Mouse (Mus musculus): ENCODE results near the gene Pax2. TPM values are rescaled to one million over a fixed set of nuclear protein-coding genes. Genes with fewer than 3 reads are reported as not detected.

The Pax2 gene
- total RNA-seq, 2 experiments from 2014 or later: not detected

- DNase-seq: no peak
Observed at GRCm38 (mm10) chr19:44788488-44788887, 32.6 kb downstream of the Pax2 start.

GRCm38 (mm10) chr19:44791981-44792380, 36.1 kb downstream of the Pax2 start:
- no peak for DNase-seq

DNA sequence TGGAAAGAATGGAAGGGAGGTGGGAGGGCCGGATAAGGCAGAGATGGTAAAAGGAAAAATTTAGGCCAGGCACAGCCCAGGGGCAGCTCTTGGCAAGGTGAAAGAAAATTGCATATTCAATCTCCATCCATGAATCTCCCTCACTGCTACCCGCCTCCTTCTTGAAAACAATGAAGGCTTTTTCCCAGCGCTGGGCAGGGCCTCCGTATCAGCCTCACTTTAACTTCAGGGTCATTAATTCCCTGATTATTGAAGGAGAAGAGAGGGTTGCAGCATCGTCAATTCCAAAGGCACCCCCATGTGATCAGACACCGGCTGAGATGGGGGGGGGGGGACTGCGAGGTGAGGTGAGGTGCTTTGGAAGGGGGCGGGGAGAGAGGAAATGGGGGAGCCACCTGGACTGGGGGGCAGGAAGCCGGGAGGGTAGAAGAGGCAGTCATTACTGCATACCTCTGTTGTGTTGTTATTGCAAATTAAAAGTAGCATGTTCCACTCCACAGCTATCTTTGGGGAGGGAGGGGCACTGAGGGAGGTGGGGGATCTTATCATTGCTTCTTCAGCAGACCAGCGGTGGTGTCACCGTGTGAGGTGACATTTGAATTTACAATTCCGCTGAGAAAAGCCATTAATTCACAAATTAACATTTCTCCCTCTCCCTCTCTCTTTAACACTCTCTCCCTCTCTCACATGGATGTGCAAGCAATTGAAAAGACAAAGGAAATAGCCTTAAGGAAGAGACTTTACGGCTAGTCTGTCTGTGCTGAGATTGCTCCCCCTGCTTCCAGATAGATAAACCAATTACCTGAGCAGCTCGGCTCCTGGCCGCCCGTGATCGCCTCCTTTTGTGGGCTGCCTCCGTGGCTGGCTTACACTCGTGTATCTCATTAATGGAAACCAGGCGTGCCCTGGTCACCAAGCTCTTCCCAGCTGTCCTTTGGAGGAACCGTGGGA, 41.5 kb downstream of the Pax2 start:
- DNase-seq: no peak

GRCm38 (mm10) chr19:44798731-44799130, 42.9 kb downstream of the Pax2 start:
- DNase-seq: no peak

GRCm38 (mm10) chr19:44799156-44799555, 43.3 kb downstream of the Pax2 start:
- DNase-seq: no peak

- no peak for DNase-seq
Observed at GRCm38 (mm10) chr19:44800327-44800726, 44.5 kb downstream of the Pax2 start.

DNA sequence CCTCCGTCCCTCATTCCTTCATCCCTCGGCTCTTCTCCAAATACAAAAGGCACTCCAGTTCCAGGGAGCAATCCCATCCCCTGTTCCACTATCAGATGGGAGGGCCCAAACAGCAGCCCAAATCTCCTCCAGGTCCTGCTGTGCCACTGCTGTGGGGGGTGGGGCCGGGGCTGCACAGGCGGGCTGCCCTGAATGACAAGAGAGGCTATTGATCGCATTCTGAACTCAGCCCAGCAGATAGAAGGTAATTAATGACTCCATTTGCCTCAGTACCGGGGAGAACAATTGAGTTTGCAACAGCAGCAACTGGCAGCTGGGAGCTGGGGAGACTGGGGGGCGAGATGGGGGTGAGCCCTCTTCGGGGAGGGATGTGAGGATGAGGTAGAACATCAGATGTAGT, 52.9 kb downstream of the Pax2 start:
- no peak for DNase-seq

GRCm38 (mm10) chr19:44812666-44813429, 57.0 kb downstream of the Pax2 start:
- no peak for DNase-seq

DNA sequence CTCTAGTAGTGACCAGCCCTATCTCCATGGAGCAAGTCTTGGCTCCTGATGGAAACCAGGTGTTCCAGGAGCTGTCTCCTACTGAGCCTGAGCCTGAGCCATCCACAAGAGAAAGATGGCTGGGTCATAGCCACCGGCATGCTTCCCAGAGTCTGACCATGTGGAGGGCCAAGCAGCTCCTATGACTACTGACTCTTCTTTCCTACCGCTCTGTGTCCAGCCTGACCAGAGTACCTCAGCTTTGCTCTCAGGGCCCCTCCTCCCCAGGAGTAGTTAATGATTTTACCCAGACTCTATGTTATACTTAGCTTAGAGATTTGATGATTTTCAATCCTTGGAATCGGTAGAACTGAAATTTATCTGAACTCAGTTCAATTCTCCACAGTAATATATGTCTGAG, 59.3 kb downstream of the Pax2 start:
- no peak for DNase-seq

DNA sequence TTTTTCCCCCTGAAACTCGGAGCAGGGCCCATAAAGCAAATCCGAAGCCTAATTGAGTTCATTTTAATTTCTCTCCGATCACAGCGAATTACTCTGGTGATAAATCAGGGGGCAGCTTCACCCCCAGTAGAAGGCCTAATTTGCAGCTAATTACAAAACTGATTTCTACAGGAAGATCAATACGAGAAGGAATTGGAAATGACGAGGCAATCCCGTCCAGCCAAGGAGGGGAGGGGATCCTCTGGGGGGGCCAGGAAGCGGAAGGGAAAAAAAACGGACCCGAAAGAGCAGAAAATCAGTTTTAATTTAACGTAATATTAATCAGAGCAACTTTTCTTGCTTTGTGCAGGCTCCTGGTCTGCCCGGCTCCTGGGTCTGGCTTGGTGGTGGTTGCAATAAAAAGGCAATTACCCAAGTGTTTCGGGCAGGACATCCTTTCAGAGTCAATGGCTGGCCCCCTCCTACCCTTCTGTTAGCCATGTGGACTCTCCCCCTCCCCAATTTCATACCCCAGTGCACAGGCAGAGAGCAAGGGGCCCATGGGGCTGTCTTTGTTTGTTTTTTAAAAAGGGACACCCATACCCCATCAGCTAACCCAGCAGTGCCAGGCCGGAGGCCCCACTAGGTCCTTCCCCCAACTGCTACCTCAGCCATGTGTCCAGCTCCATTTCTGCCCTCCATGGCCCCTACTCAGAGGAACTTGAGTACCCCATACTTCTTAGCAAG, 61.7 kb downstream of the Pax2 start:
- no peak for DNase-seq

DNA sequence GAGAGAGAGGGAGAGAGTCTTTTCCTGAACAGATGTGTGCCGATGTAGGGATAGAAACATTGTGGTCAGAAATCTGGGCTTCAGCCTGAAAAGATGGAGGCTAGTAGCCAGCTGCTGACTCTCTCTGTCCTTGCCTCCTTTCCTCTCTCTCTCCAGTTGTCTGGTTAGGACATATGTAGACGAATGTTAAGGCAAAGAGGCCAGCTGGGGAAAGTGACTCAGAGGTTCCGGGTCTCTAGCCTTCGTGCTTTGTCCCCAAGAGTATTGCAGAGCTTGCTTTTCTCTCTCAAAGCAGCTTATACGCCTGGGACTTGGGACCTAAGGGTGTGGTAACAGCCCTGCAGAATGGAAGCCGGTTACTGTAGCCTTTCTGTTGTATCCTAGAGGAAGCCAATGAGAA, 62.8 kb downstream of the Pax2 start:
- no peak for DNase-seq

- DNase-seq: no peak
Observed at GRCm38 (mm10) chr19:44821581-44821980, 65.7 kb downstream of the Pax2 start.

DNA sequence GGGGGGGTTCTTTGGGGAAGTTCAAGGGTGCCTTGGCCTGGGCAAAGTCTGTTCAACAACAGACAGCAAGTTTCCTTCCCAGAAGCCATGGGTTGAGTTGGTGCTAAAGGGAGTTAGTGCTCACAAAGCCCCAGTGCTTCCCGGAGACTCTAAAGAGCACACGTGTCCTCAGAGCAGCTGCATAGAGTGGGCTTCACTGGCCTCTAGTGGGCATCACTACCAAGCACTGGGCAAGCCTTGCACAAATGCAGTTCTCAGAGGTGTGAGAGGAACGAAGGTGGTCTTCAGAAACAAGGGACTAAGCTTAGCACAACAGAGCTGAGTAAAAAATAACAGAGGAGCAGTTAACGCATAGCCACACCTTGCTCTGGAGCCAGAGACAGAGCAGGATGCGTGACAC, 66.5 kb downstream of the Pax2 start:
- DNase-seq: no peak

DNA sequence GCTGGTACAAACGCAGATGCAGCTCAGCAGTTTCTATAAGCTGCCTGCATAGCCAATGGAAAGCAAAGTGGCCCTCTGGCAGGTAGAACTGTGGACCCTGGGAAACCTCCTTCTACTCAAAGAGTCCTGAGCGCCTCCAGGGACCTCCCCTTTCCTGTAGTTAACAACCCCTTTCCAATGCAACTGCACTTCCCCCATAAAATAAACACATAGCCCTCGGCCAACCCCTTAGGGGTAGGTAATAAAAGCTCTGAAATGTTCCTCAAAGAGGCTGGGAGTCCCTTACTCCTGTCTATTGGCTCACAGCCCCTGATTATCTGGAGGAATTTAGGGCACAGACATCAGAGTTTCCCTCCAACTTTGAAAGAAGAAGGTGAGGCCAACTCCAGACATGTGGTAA, 67.8 kb downstream of the Pax2 start:
- DNase-seq: no peak

- DNase-seq: no peak
Observed at GRCm38 (mm10) chr19:44825216-44825768, 69.4 kb downstream of the Pax2 start.

DNA sequence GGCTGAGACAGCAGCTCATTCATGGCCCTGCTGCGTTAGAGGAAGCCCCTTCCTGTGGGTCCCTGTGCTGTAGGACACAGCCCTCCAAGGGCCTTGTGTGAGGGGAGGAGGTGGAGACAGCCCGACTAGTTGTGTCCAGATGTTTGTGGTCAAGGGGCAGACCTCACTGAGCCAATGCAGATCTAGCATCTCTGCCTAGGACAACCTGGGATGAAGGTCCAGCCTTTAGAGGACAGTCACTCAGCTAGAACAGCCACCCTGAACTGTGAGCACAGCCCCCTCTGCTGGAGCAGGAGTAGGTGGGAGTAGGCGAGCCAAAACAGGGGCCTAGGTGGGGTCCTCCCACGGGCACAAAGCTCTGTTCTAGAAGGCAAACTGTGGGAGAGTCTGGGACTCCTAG, 70.0 kb downstream of the Pax2 start:
- no peak for DNase-seq

GRCm38 (mm10) chr19:44833391-44833790, 77.5 kb downstream of the Pax2 start:
- no peak for DNase-seq

- no peak for DNase-seq
Observed at GRCm38 (mm10) chr19:44834218-44835041, 78.6 kb downstream of the Pax2 start.

DNA sequence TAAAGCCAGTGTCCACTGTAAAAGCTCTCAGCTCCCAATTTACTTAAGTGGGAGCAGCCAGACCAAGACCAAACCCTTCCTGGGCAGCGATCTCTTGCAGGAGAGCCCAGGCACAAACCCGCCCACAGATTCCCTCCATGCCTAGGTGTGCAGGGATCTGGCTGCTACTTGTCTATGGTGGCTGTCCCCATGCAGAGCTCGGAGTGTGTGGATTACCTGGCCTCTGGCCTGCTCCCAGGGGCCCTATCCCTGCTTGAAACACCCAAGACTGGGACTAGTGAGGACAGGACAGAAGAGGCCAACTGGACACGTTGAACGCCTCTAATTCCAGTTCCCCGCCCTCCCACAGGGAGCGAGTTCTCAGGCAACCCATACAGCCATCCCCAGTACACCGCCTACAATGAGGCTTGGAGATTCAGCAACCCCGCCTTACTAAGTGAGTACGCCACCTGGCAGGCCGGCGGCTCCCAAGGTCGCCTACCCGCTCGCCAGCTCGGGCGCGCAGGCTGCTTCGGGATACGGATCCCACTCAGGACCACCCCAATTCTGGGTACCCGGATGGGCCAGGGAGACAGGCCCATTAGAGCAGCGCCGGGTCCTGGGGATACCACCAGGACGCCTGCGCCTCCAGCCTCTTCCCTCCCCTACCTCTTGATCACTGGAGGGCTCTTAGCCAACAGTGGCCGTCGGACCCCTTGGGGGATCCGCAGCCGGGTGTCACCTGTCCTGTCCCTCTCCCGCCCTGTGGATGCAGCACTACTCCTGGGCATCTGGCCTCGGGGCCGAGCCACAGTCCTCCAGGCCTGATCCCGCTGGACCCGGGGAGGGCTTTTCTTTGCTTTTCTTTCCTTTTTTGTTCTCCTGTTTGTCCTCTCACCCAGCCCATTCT, 79.4 kb downstream of the Pax2 start:
- DNase-seq: no peak

All from heart, postnatal 4 days (tissue).